Mouse (Mus musculus) liver, adult 2 months (tissue): ENCODE measurements around the gene Kcnq2. TPM values are rescaled to one million over a fixed set of nuclear protein-coding genes. Genes with fewer than 3 reads are reported as not detected.

Source experiments
- DNase-seq: peaks from one replicate; pipeline ENCODE4 v3.0.0-alpha.2; 2011; ENCODE audit warnings: low read depth, low spot score; ENCODE audit errors: extremely low read depth
- H3K27ac ChIP-seq: fragments of 200-500 bp; replicated peaks from 2 replicates; pipeline ENCODE4 v1.5.1; 2012; ENCODE audit warnings: low read depth, mild to moderate bottlenecking, control low read depth, inconsistent platforms, low read length; ENCODE audit not compliant: insufficient read depth
- H3K27me3 ChIP-seq: fragments of 200-500 bp; 2 replicates; pipeline ENCODE4 v1.6.1; 2012; ENCODE audit warnings: mild to moderate bottlenecking, moderate library complexity, low read length, inconsistent platforms; ENCODE audit not compliant: control insufficient read depth, insufficient read depth
- H3K36me3 ChIP-seq: fragments of 200-500 bp; 2 replicates; pipeline ENCODE4 v1.6.1; 2012; ENCODE audit warnings: low read length, inconsistent platforms; ENCODE audit not compliant: control insufficient read depth, insufficient read depth
- H3K4me1 ChIP-seq: fragments of 200-500 bp; 2 replicates; pipeline ENCODE4 v1.6.1; 2011; ENCODE audit warnings: low read length; ENCODE audit not compliant: control insufficient read depth, insufficient read depth
- H3K4me3 ChIP-seq: fragments of 200-500 bp; 2 replicates; pipeline ENCODE4 v1.5.1; 2011; ENCODE audit warnings: low read depth, mild to moderate bottlenecking, control low read depth, low read length, moderate library complexity; ENCODE audit not compliant: insufficient read depth
- H3K79me2 ChIP-seq: fragments of 200-500 bp; 2 replicates; pipeline ENCODE4 v1.6.1; 2012; ENCODE audit warnings: inconsistent platforms, mild to moderate bottlenecking, low read length, moderate library complexity; ENCODE audit not compliant: control insufficient read depth, insufficient read depth
- H3K9ac ChIP-seq: fragments of 200-500 bp; 2 replicates; pipeline ENCODE4 v1.6.1; 2012; ENCODE audit warnings: low read depth, mild to moderate bottlenecking, control low read depth, inconsistent platforms, low read length
- CTCF ChIP-seq: fragments of 200-500 bp; IDR thresholded peaks from 2 replicates; pipeline ENCODE4 v1.5.1; 2011; ENCODE audit warnings: low read depth, low read length, control low read depth
- POLR2A ChIP-seq: fragments of 200-500 bp; IDR thresholded peaks from 2 replicates; pipeline ENCODE4 v1.6.1; 2011; ENCODE audit warnings: low read length, control low read depth; ENCODE audit not compliant: insufficient read depth; ENCODE audit errors: extremely low read depth
- WGBS: fragments of 180-500 bp; shearing (Covaris S2); methylation state at CpG from one replicate; pipeline ENCODE4 v1.1.7; 2018; 5-methylcytosine and 5-hydroxymethylcytosine counted together
- polyA plus RNA-seq: library from polyadenylated mRNA; depleted of rRNA; stranded (reverse); fragments of >200 nt; gene quantifications from 2 replicates; pipeline ENCODE4 v1.2.3, GENCODE M21; 2012
- total RNA-seq: library from RNA; depleted of rRNA; stranded (reverse); fragments of >200 nt; gene quantifications from 2 replicates; pipeline ENCODE4 v1.2.3, GENCODE M21; 2014

Kcnq2 gene
- total and polyA plus RNA-seq, 2 experiments = not detected

DNA sequence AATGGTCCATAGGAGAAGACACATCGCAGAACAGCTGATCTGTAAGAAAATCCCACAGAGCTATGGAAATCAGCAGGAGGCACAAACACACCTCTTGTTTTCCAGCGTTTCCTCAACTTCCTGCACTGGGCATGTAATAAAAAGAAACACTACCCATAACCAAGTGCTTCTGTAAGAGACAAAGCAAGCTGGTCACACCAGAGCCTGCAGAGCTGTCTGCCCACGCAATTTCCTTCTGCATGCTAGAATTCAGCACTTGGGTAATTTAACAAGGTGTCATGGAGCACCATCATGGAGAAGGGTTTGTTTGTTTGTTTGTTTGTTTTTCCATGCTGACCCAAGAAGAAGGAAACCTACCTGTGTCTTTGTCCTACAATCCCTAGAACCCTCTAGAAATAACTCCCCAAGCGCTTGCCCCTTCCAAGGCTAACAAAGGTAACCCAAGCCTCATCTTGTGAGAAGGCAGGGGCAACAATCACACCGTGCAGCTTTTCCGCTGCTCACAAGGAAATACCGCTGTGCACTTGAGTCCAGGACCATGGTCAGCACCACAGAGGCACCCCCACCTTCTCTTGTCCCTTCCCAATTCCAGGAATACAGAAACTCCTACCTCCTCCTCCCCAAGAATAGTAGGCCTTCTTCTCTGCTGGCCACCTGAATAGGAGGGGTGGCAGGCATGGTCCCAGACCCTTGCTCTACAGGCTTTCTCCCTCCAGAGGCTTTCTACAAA is 9.2 kb downstream of the Kcnq2 start:
- H3K79me2 ChIP-seq = no peaks in the 10 kb centered on the region
- H3K4me1 ChIP-seq = no peaks in the 10 kb centered on the region
- DNase-seq = no peak
- H3K36me3 ChIP-seq = no peaks in the 10 kb centered on the region
- no peak overlapping the region for H3K9ac ChIP-seq
- TF ChIP-seq CTCF = no peak
- no peak for TF ChIP-seq POLR2A
- H3K27ac ChIP-seq = no peak overlapping the region
- no peaks in the 10 kb centered on the region for H3K27me3 ChIP-seq
- no peak overlapping the region for H3K4me3 ChIP-seq
- 41% methylated on average over 7 of the region's 7 CpGs for WGBS

DNA sequence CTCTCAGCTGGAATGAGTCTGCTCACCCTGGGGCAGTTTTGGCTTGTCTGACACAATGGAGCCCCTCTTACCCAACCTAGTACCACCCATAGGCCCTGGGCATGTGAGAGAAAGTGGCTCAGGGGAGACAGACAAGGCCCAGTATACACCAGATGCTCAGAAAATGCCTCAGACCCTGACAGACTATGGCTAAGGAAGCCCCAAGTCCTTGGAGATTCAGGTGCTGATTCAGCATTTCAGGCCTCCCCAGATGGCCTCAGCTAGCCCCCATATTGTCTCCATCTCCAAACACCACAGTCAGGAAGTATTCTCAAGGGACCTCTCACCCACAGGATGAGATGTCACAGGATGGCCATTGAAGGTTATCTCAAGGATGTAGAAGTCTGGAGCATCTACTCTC is 12.5 kb downstream of the Kcnq2 start:
- Histone ChIP-seq H3K4me3 (no peak overlapping the region), H3K9ac (no peak overlapping the region), H3K79me2 (no peaks in the 10 kb centered on the region), H3K36me3 (no peaks in the 10 kb centered on the region), H3K27me3 (no peaks in the 10 kb centered on the region), H3K27ac (no peak overlapping the region), H3K4me1 (no peaks in the 10 kb centered on the region)
- no peak for DNase-seq
- TF ChIP-seq POLR2A (no peak), CTCF (no peak)

DNA sequence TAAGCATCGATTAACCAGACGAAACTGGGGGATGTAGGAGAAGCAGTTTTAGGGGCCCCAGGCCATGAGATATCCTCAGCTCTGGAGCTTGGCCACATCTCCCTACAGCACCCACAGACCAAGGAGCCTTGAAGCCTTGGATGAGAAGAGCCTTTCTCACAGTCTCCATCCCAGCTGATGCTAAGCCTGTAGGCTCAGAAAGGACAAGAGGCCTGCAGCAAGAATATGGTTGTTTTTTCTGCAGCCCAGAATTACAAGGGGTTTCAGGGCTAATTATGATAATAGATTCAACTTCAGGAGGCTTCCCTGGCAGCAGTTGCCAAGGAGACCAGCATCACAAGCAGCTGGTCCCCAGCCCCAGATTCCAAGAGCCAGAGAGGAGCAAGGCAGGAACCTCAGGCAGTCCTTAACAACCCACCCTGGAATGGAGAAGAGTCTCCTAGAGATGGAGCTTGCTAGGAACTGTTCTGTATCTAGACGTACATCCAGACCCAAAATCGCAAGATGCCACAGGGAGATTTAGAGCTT is 14.1 kb downstream of the Kcnq2 start:
- Histone ChIP-seq H3K4me1 (no peaks in the 10 kb centered on the region), H3K9ac (no peak overlapping the region), H3K4me3 (no peak overlapping the region), H3K36me3 (no peaks in the 10 kb centered on the region), H3K27me3 (no peaks in the 10 kb centered on the region; the same call in 1 of the 2 replicates), H3K27ac (no peak overlapping the region), H3K79me2 (no peaks in the 10 kb centered on the region)
- TF ChIP-seq CTCF (no peak), POLR2A (no peak)
- DNase-seq = no peak
- 81% methylated on average over 4 of the region's 4 CpGs for WGBS

DNA sequence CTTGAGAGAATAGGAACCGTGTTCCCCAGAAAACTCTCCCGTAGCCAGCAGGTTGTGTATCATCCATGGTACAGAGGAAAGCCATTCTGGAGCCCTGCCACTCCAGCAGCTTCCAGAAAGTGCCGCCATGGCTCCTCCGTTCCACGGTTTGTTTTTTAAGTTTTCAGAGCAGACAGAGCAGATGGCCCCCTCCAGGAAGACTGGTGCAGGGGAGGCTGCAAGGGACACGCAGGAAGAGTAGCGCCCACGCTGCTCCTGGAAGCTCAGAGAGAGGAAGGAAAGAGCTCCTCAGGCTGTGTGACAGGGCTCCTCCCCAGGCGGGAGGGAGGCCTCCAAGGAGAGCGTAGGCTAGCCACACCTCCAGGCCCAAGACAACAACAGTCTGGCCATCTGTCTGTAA is 15.1 kb downstream of the Kcnq2 start:
- no peak for DNase-seq
- no peak overlapping the region for H3K27ac ChIP-seq
- no peaks in the 10 kb centered on the region for H3K4me1 ChIP-seq
- H3K27me3 ChIP-seq = no peaks in the 10 kb centered on the region; the same call in 1 of the 2 replicates
- WGBS = 29% methylated on average over 10 of the region's 10 CpGs
- no peaks in the 10 kb centered on the region for H3K36me3 ChIP-seq
- no peak overlapping the region for H3K4me3 ChIP-seq
- H3K79me2 ChIP-seq = no peaks in the 10 kb centered on the region
- TF ChIP-seq POLR2A (no peak), CTCF (no peak)
- H3K9ac ChIP-seq = no peak overlapping the region

DNA sequence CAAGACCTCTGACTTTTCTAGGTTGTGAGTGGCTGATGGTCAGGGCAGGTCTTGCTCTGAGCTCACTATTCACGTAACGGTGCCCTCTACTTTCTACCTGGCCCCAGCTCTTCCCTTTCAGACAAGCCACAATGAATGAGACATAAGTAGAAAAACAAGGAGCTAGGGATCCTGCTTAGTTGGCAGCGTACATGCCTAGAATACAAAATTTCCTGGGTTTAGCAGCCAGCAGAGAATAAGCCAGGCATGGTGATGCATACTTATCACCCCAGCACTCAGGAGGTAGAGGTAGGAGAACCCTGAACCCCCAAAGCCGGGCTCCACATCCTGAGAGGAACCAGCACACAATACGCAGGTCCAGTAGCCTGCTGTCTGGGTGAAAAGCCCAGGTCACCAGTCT is 18.7 kb downstream of the Kcnq2 start:
- Histone ChIP-seq H3K4me1 (no peaks in the 10 kb centered on the region), H3K4me3 (no peak overlapping the region), H3K27ac (no peak overlapping the region), H3K27me3 (no peaks in the 10 kb centered on the region; the same call in 1 of the 2 replicates), H3K36me3 (no peaks in the 10 kb centered on the region), H3K79me2 (no peaks in the 10 kb centered on the region), H3K9ac (no peak overlapping the region)
- TF ChIP-seq POLR2A (no peak), CTCF (no peak)
- DNase-seq = no peak
- WGBS = 78% methylated on average over 5 of the region's 5 CpGs

DNA sequence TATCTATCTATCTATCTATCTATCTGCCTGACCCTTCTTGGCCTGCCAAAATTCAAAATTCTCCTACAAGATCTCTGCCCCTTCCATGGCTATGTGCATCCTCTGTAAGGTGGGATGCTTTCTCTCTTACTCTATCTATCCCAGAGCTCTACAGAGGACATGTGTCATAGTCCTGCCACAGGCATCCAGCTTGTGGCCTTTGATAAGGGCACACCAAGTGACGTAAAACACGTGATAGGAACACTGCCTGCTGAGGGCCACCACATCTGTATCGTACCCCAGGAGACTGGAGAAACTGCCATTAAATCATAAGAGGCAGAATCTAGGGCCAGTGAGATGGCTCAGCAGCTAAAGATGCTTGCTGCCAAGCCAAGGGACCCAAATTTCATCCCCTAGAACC is 19.7 kb downstream of the Kcnq2 start:
- no peaks in the 10 kb centered on the region for H3K4me1 ChIP-seq
- H3K9ac ChIP-seq = no peak overlapping the region
- DNase-seq = no peak
- H3K27me3 ChIP-seq = no peaks in the 10 kb centered on the region; the same call in 1 of the 2 replicates
- no peaks in the 10 kb centered on the region for H3K79me2 ChIP-seq
- WGBS = 76% methylated on average over 3 of the region's 3 CpGs
- H3K4me3 ChIP-seq = no peak overlapping the region
- H3K27ac ChIP-seq = no peak overlapping the region
- TF ChIP-seq POLR2A = no peak
- TF ChIP-seq CTCF = no peak
- H3K36me3 ChIP-seq = no peaks in the 10 kb centered on the region
